Mouse (Mus musculus): ENCODE data around the gene Mfap4. TPM values are rescaled to one million over a fixed set of nuclear protein-coding genes. Genes with fewer than 3 reads are reported as not detected.
A peak's percentile ranks its signal among the peaks of the same experiment; 100 is the strongest.

Gene Mfap4
- total and polyA plus RNA-seq, 3 experiments, result not detected

GRCm38 (mm10) chr11:61493525-61494128 lies 8.4 kb downstream of the Mfap4 start:
- TF ChIP-seq RCOR1 (conservative IDR thresholded peaks at IDR 0.05; ENCODE audit: low read depth, low read length) (0 out of 2 replicates have a peak, but pooled peaks have one; percentile 52), MEF2A (IDR thresholded peaks at IDR 0.05; ENCODE audit: borderline replicate concordance, low read depth, low read length) (0 out of 2 replicates have a peak, but pooled peaks have one; percentile 5), MAFK (IDR thresholded peaks at IDR 0.05; ENCODE audit: insufficient replicate concordance, low read length) (no peak), IRF4 (IDR thresholded peaks at IDR 0.05; ENCODE audit: low read depth, low read length) (no peak), NELFE (IDR thresholded peaks at IDR 0.05; ENCODE audit: low read depth, low read length) (peak; percentile 26; the same call in 1 of the 2 replicates), ELF1 (IDR thresholded peaks at IDR 0.05; ENCODE audit: low read depth, low read length) (peak; percentile 65), NRF1 (IDR thresholded peaks at IDR 0.05; ENCODE audit: low read depth, low read length) (no peak)
- in situ Hi-C loops (cut with MboI; ENCODE audit: low pct_ligation_motif_present, low pct_unique_long_range_greater_than_20kb, low sequenced_read_pairs) (loop anchor here (5.0 kb wide), 1 partner anchor 46 kb away; no protein-coding TSS in a partner anchor), dilution Hi-C loops (cut with MboI; ENCODE audit: extremely low pct_ligation_motif_present, extremely low pct_unique_long_range_greater_than_20kb, low sequenced_read_pairs) (no loop called here)
- Histone ChIP-seq H3K79me2 (replicated peaks; ENCODE audit: control insufficient read depth, extremely low read depth, insufficient read depth, poor library complexity, severe bottlenecking) (0 out of 2 replicates have a peak, but pooled peaks cover 2% of the 10 kb centered on the region), H3K36me3 (replicated peaks in 1 of 2; ENCODE audit: control insufficient read depth in 1 of 2, insufficient read depth in 1 of 2, low read length in 1 of 2) (peaks cover 37 to 42% of the 10 kb centered on the region in 2 experiments), H3K4me2 (ENCODE audit: insufficient read depth, low read depth, poor library complexity, severe bottlenecking) (peak overlapping the region; percentile 81), H3K9me3 (replicated peaks; ENCODE audit: low read length) (peaks cover under 1% of the 10 kb centered on the region), H3K27ac (ENCODE audit: insufficient read depth, low read depth) (peak overlapping the region; percentile 9; the same call in 1 of the 2 replicates), H3K4me1 (ENCODE audit: control insufficient read depth in 1 of 2, insufficient read depth in 2 of 2) (peaks cover 7 to 22% of the 10 kb centered on the region in 2 experiments), H3K4me3 (replicated peaks in 1 of 3; ENCODE audit: low read depth in 2 of 3, low read length in 2 of 3, poor library complexity in 1 of 3) (peak overlapping the region; percentile 73 to 92 (median 87)), H3K27me3 (replicated peaks) (no peaks in the 10 kb centered on the region), H3K9ac (ENCODE audit: insufficient read depth, low read depth) (peak overlapping the region; percentile 70)
- DNase-seq (ENCODE audit: extremely low read depth), result peak; percentile 59

- Histone ChIP-seq H3K27ac (ENCODE audit: insufficient read depth, low read depth) (peak within 1 kb of the TSS; percentile 9; the same call in 1 of the 2 replicates), H3K4me3 (replicated peaks in 1 of 3; ENCODE audit: low read depth in 2 of 3, low read length in 2 of 3, poor library complexity in 1 of 3) (peak within 1 kb of the TSS; percentile 73 to 92 (median 87)), H3K36me3 (replicated peaks in 1 of 2; ENCODE audit: control insufficient read depth in 1 of 2, insufficient read depth in 1 of 2, low read length in 1 of 2) (peaks cover 31 to 35% of the 10 kb centered on the region in 2 experiments), H3K9ac (ENCODE audit: insufficient read depth, low read depth) (peak within 1 kb of the TSS; percentile 89), H3K79me2 (replicated peaks; ENCODE audit: control insufficient read depth, extremely low read depth, insufficient read depth, poor library complexity, severe bottlenecking) (0 out of 2 replicates have a peak, but pooled peaks cover 2% of the 10 kb centered on the region), H3K4me2 (ENCODE audit: insufficient read depth, low read depth, poor library complexity, severe bottlenecking) (peak within 1 kb of the TSS; percentile 81), H3K27me3 (replicated peaks) (no peaks in the 10 kb centered on the region), H3K4me1 (ENCODE audit: control insufficient read depth in 1 of 2, insufficient read depth in 2 of 2) (peaks cover 10 to 29% of the 10 kb centered on the region in 2 experiments), H3K9me3 (replicated peaks; ENCODE audit: low read length) (peaks cover 4% of the 10 kb centered on the region)
- peak; percentile 99 for DNase-seq (ENCODE audit: extremely low read depth)
- in situ Hi-C loops (cut with MboI; ENCODE audit: low pct_ligation_motif_present, low pct_unique_long_range_greater_than_20kb, low sequenced_read_pairs) (loop anchor here (5.0 kb wide), 1 partner anchor 47 kb away; no protein-coding TSS in a partner anchor), dilution Hi-C loops (cut with MboI; ENCODE audit: extremely low pct_ligation_motif_present, extremely low pct_unique_long_range_greater_than_20kb, low sequenced_read_pairs) (no loop called here)
- TF ChIP-seq ELF1 (IDR thresholded peaks at IDR 0.05; ENCODE audit: low read depth, low read length), result peak; percentile 82
- TF ChIP-seq NELFE (IDR thresholded peaks at IDR 0.05; ENCODE audit: low read depth, low read length), result peak; percentile 62
- TF ChIP-seq USF1 (IDR thresholded peaks at IDR 0.05; ENCODE audit: low read depth, low read length), result no peak
- peak; percentile 48; the same call in 1 of the 2 replicates for TF ChIP-seq TCF12 (IDR thresholded peaks at IDR 0.05; ENCODE audit: low read depth, low read length)
- peak; percentile 93 for TF ChIP-seq NRF1 (IDR thresholded peaks at IDR 0.05; ENCODE audit: low read depth, low read length)
- TF ChIP-seq POLR2A (IDR thresholded peaks at IDR 0.05; ENCODE audit: low read depth, low read length), result peak; percentile 65
- TF ChIP-seq CTCF (conservative IDR thresholded peaks at IDR 0.05 in 1 of 2, IDR thresholded peaks at IDR 0.05 in 1 of 2; ENCODE audit: low read depth in 2 of 2, low read length in 2 of 2), result no peak
- TF ChIP-seq CHD2 (IDR thresholded peaks at IDR 0.05; ENCODE audit: low read length), result peak; percentile 92
- TF ChIP-seq HCFC1 (IDR thresholded peaks at IDR 0.05; ENCODE audit: low read depth, low read length), result peak; percentile 61; the same call in 1 of the 2 replicates
- peak; percentile 72 for TF ChIP-seq MAX (IDR thresholded peaks at IDR 0.05; ENCODE audit: low read length)
- TF ChIP-seq E2F4 (IDR thresholded peaks at IDR 0.05; ENCODE audit: insufficient replicate concordance, low read depth, low read length), result peak; percentile 96
- peak; percentile 86 for TF ChIP-seq SIN3A (IDR thresholded peaks at IDR 0.05; ENCODE audit: low read length)
- TF ChIP-seq MYC (IDR thresholded peaks at IDR 0.05; ENCODE audit: low read depth, low read length), result peak; percentile 84; the same call in 1 of the 2 replicates
- TF ChIP-seq IRF4 (IDR thresholded peaks at IDR 0.05; ENCODE audit: low read depth, low read length), result peak; percentile 43; the same call in 1 of the 2 replicates
- no peak for TF ChIP-seq RCOR1 (conservative IDR thresholded peaks at IDR 0.05; ENCODE audit: low read depth, low read length)
- TF ChIP-seq MEF2A (IDR thresholded peaks at IDR 0.05; ENCODE audit: borderline replicate concordance, low read depth, low read length), result 0 out of 2 replicates have a peak, but pooled peaks have one; percentile 6
- TF ChIP-seq CHD1 (IDR thresholded peaks at IDR 0.05; ENCODE audit: low read depth, low read length), result no peak
- TF ChIP-seq MAZ (IDR thresholded peaks at IDR 0.05; ENCODE audit: low read depth, low read length), result peak; percentile 97
- peak; percentile 87 for TF ChIP-seq MXI1 (IDR thresholded peaks at IDR 0.05; ENCODE audit: low read depth, low read length)
- TF ChIP-seq BHLHE40 (IDR thresholded peaks at IDR 0.05; ENCODE audit: low read depth, low read length), result peak; percentile 61
- TF ChIP-seq USF2 (conservative IDR thresholded peaks at IDR 0.05; ENCODE audit: low read depth, low read length), result no peak
- 0 out of 2 replicates have a peak, but pooled peaks have one; percentile 27 for TF ChIP-seq TBP (conservative IDR thresholded peaks at IDR 0.05; ENCODE audit: low read depth, low read length)
Measured at GRCm38 (mm10) chr11:61494129-61494997, 9.1 kb downstream of the Mfap4 start, which contains the start of gene Mapk7. Gene Mapk7, minus strand, starts transcription at chr11:61494406.
